Mouse (Mus musculus) forebrain, postnatal 0 days (tissue): ENCODE results near the gene Kmt2d. TPM values are rescaled to one million over a fixed set of nuclear protein-coding genes. Genes with fewer than 3 reads are reported as not detected.

Experiments used
- ATAC-seq: fragments of 200-750 bp; cut with Nextera tagmentation; 2 replicates; pipeline ENCODE4 v1.8.0; 2017; ENCODE audit warnings: mild to moderate bottlenecking, moderate library complexity
- DNase-seq: peaks from one replicate; pipeline ENCODE4 v3.0.0-alpha.2; 2015
- H3K27ac ChIP-seq: fragments of 300-500 bp; sonication (generic); 2 replicates; pipeline ENCODE4 v1.5.1; 2014; ENCODE audit warnings: low read depth, mild to moderate bottlenecking, antibody characterized with exemption, low read length, moderate library complexity, mixed read lengths
- H3K27me3 ChIP-seq: fragments of 300-500 bp; sonication (generic); 2 replicates; pipeline ENCODE4 v1.6.1; 2014; ENCODE audit warnings: mild to moderate bottlenecking, low read length, mixed read lengths; ENCODE audit not compliant: insufficient read depth
- H3K36me3 ChIP-seq: fragments of 300-500 bp; sonication (generic); 2 replicates; pipeline ENCODE4 v1.6.1; 2014; ENCODE audit warnings: mild to moderate bottlenecking, moderate library complexity; ENCODE audit not compliant: insufficient read depth
- H3K4me1 ChIP-seq: fragments of 300-500 bp; sonication (generic); 2 replicates; pipeline ENCODE4 v1.6.1; 2014; ENCODE audit warnings: antibody characterized with exemption; ENCODE audit not compliant: insufficient read depth
- H3K4me2 ChIP-seq: fragments of 300-500 bp; sonication (generic); 2 replicates; pipeline ENCODE4 v1.6.1; 2014; ENCODE audit warnings: low read depth, mild to moderate bottlenecking, moderate library complexity
- H3K4me3 ChIP-seq: fragments of 300-500 bp; sonication (generic); 2 replicates; pipeline ENCODE4 v1.5.1; 2014; ENCODE audit warnings: low read depth, low read length, mixed read lengths
- H3K9ac ChIP-seq: fragments of 300-500 bp; sonication (generic); 2 replicates; pipeline ENCODE4 v1.6.1; 2014; ENCODE audit warnings: mild to moderate bottlenecking
- H3K9me3 ChIP-seq: fragments of 300-500 bp; sonication (generic); 2 replicates; pipeline ENCODE4 v1.6.1; 2016; ENCODE audit warnings: low read length
- CTCF ChIP-seq: sonication (generic); IDR thresholded peaks from 2 replicates; pipeline ENCODE4 v1.5.1; 2016; ENCODE audit warnings: antibody characterized with exemption, control low read depth, low read depth
- WGBS: fragments of 180-500 bp; shearing (Covaris S2); extraction: QIAGEN DNeasy Blood & Tissue Kit; methylation state at CpG from one replicate; pipeline ENCODE4 v1.1.7; 2014; 5-methylcytosine and 5-hydroxymethylcytosine counted together
- polyA plus RNA-seq: library from polyadenylated mRNA; unstranded; fragments of >200 nt; fragmentation: Nextera tagmentation; extraction: Ambion mirVana; gene quantifications from 2 replicates; pipeline ENCODE4 v1.2.1, GENCODE M21; 2015
- total RNA-seq: library from RNA; depleted of rRNA; stranded (reverse); fragments of >200 nt; gene quantifications from 2 replicates; pipeline ENCODE4 v1.2.3, GENCODE M21; 2014

Gene Kmt2d
- total and polyA plus RNA-seq, 2 experiments from 2014 or later: 6.2 to 25.8 TPM

- Histone ChIP-seq H3K27ac (no peak overlapping the region), H3K36me3 (no peaks in the 10 kb centered on the region), H3K9me3 (no peaks in the 10 kb centered on the region), H3K4me1 (no peaks in the 10 kb centered on the region), H3K4me3 (no peak overlapping the region), H3K4me2 (no peak overlapping the region), H3K9ac (no peak overlapping the region), H3K27me3 (peaks cover 87% of the 10 kb centered on the region)
- TF ChIP-seq CTCF: no peak
- 3% methylated on average over 28 of the region's 28 CpGs for WGBS
- peak; percentile 48; the same call in 1 of the 2 replicates for ATAC-seq
- no peak for DNase-seq
Measured at GRCm38 (mm10) chr15:98797835-98798492, 73.0 kb downstream of the Kmt2d start.

GRCm38 (mm10) chr15:98796803-98797595, 74.0 kb downstream of the Kmt2d start:
- ATAC-seq (0 out of 2 replicates have a peak, but pooled peaks have one; percentile 28), DNase-seq (peak; percentile 52)
- no peak overlapping the region; the same call in 1 of the 2 replicates for H3K4me2 ChIP-seq

GRCm38 (mm10) chr15:98793141-98793698, 77.8 kb downstream of the Kmt2d start:
- Histone ChIP-seq H3K9ac (0 out of 2 replicates have a peak overlapping the region, but pooled peaks have one; percentile 43), H3K27me3 (peaks cover 89% of the 10 kb centered on the region), H3K4me3 (peak overlapping the region; percentile 39), H3K36me3 (no peaks in the 10 kb centered on the region), H3K4me1 (no peaks in the 10 kb centered on the region), H3K4me2 (peak overlapping the region; percentile 56), H3K27ac (no peak overlapping the region), H3K9me3 (no peaks in the 10 kb centered on the region)
- DNase-seq: no peak
- WGBS: 3% methylated on average over 13 of the region's 13 CpGs
- ATAC-seq: no peak
- TF ChIP-seq CTCF: no peak

More at GRCm38 (mm10) chr15:98796803-98797595, 74.0 kb downstream of the Kmt2d start:
- WGBS: 2% methylated on average over 13 of the region's 13 CpGs
- no peak overlapping the region for H3K27ac ChIP-seq
- H3K9ac ChIP-seq: no peak overlapping the region
- no peak overlapping the region for H3K4me3 ChIP-seq
- no peaks in the 10 kb centered on the region for H3K4me1 ChIP-seq
- H3K36me3 ChIP-seq: no peaks in the 10 kb centered on the region
- TF ChIP-seq CTCF: no peak
- peaks cover 88% of the 10 kb centered on the region for H3K27me3 ChIP-seq
- no peaks in the 10 kb centered on the region for H3K9me3 ChIP-seq

GRCm38 (mm10) chr15:98792233-98793020, 78.6 kb downstream of the Kmt2d start:
- peak overlapping the region; percentile 43 for H3K9ac ChIP-seq
- H3K36me3 ChIP-seq: no peaks in the 10 kb centered on the region
- H3K4me2 ChIP-seq: peak overlapping the region; percentile 56
- no peak for TF ChIP-seq CTCF
- H3K4me3 ChIP-seq: peak overlapping the region; percentile 39
- H3K4me1 ChIP-seq: no peaks in the 10 kb centered on the region
- ATAC-seq (peak; percentile 89), DNase-seq (peak; percentile 80)
- peaks cover 91% of the 10 kb centered on the region for H3K27me3 ChIP-seq
- 1% methylated on average over 75 of the region's 75 CpGs for WGBS
- H3K9me3 ChIP-seq: no peaks in the 10 kb centered on the region
- H3K27ac ChIP-seq: no peak overlapping the region

- H3K27me3 ChIP-seq: peaks cover 87% of the 10 kb centered on the region
- no peak overlapping the region for H3K27ac ChIP-seq
- no peaks in the 10 kb centered on the region for H3K9me3 ChIP-seq
- H3K4me1 ChIP-seq: no peaks in the 10 kb centered on the region
- 1% methylated on average over 23 of the region's 23 CpGs for WGBS
- no peak overlapping the region for H3K4me2 ChIP-seq
- no peak for ATAC-seq
- no peaks in the 10 kb centered on the region for H3K36me3 ChIP-seq
- no peak overlapping the region; the same call in 1 of the 2 replicates for H3K4me3 ChIP-seq
- no peak for TF ChIP-seq CTCF
- no peak overlapping the region for H3K9ac ChIP-seq
- no peak for DNase-seq
Measured at GRCm38 (mm10) chr15:98791771-98792170, 79.2 kb downstream of the Kmt2d start.

- under 1% methylated on average over 12 of the region's 12 CpGs for WGBS
- DNase-seq: no peak
- H3K4me3 ChIP-seq: 0 out of 2 replicates have a peak overlapping the region, but pooled peaks have one; percentile 11
Measured at GRCm38 (mm10) chr15:98791221-98791620, 79.8 kb downstream of the Kmt2d start.

More at GRCm38 (mm10) chr15:98791221-98791620, 79.8 kb downstream of the Kmt2d start:
- no peaks in the 10 kb centered on the region for H3K9me3 ChIP-seq
- H3K4me2 ChIP-seq: no peak overlapping the region
- H3K9ac ChIP-seq: no peak overlapping the region
- TF ChIP-seq CTCF: no peak
- H3K27me3 ChIP-seq: peaks cover 81% of the 10 kb centered on the region
- H3K36me3 ChIP-seq: no peaks in the 10 kb centered on the region
- no peak overlapping the region for H3K27ac ChIP-seq
- no peaks in the 10 kb centered on the region for H3K4me1 ChIP-seq
- no peak for ATAC-seq
